Mouse (Mus musculus) liver, embryonic 14.5 days (tissue): Measurements from ENCODE around the gene Tmod2.
"Not testable (repeated sequence)": the region's sequence is repeated elsewhere in the genome, so short reads cannot be mapped to it uniquely, and the experiment has no call there.

Experiments
- CTCF ChIP-seq: IDR thresholded peaks from 2 replicates; pipeline ENCODE4 v1.5.1; 2016; ENCODE audit warnings: antibody characterized with exemption, low read depth, control low read depth
- EP300 ChIP-seq: IDR thresholded peaks from 2 replicates; pipeline ENCODE4 v1.6.1; 2016; ENCODE audit warnings: antibody characterized with exemption, low read depth

DNA sequence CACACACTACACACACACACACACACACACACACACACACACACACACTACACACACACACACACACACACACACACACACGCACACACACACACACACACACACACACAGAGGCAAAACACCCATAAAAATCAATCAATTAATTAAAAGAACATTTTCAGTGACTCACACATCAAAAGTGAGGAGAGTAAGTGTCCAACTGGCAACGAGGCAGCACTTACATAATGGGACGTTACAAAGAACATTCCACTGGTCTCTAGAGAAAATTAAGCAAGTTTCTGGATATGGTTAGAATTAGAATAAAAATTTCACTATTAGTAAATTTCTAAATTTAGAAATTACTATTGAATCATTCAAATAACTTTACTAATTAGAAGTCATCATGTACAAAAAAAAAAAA lies 45.3 kb upstream of the Tmod2 start:
- not testable (repeated sequence) for TF ChIP-seq CTCF, EP300
